8 mouse cellular contexts compared by ENCODE assay signal in genomic region chr5:111577441-111577840, GRCm38 (mm10).
DNase-seq lines count a peak whose midpoint lies in the region; ATAC-seq and TF ChIP-seq lines count a peak whose summit lies in the region.

No protein-coding gene starts in this region.

- peaks cover 25% of the 10 kb centered on the region for H3K27me3 ChIP-seq in midbrain, embryonic 10.5 days (ENCODE audit: low read depth, poor library complexity, severe bottlenecking)
- H3K27me3 ChIP-seq in midbrain, postnatal 0 days (ENCODE audit: insufficient read depth, low read length): no peaks in the 10 kb centered on the region
- H3K27me3 ChIP-seq in heart, embryonic 14.5 days (ENCODE audit: control insufficient read depth, insufficient read depth, low read length): peaks cover 40% of the 10 kb centered on the region
- no peaks in the 10 kb centered on the region for H3K27me3 ChIP-seq in limb, embryonic 11.5 days (ENCODE audit: control insufficient read depth, insufficient read depth, low read length)
- no peaks in the 10 kb centered on the region for H3K27me3 ChIP-seq in stomach, embryonic 16.5 days (ENCODE audit: control insufficient read depth, insufficient read depth, low read length)

- peaks cover 96% of the 10 kb centered on the region for H3K4me1 ChIP-seq in midbrain, embryonic 10.5 days
- peaks cover 21% of the 10 kb centered on the region for H3K4me1 ChIP-seq in midbrain, postnatal 0 days (ENCODE audit: insufficient read depth, low read length)
- H3K4me1 ChIP-seq in heart, embryonic 14.5 days (ENCODE audit: control insufficient read depth in 2 of 2, insufficient read depth in 2 of 2, low read length in 2 of 2): peaks cover 34 to 53% of the 10 kb centered on the region in 2 experiments
- H3K4me1 ChIP-seq in limb, embryonic 11.5 days (ENCODE audit: control insufficient read depth, insufficient read depth, low read length): peaks cover 47% of the 10 kb centered on the region
- peaks cover 66% of the 10 kb centered on the region for H3K4me1 ChIP-seq in stomach, embryonic 16.5 days (ENCODE audit: control insufficient read depth, insufficient read depth, low read length)

- H3K9ac ChIP-seq in midbrain, postnatal 0 days (replicated peaks; ENCODE audit: low read length, poor library complexity, severe bottlenecking): no peak overlapping the region
- H3K9ac ChIP-seq in heart, embryonic 14.5 days (ENCODE audit: low read length): no peak overlapping the region
- H3K9ac ChIP-seq in limb, embryonic 11.5 days (ENCODE audit: low read length): no peak overlapping the region
- H3K9ac ChIP-seq in stomach, embryonic 16.5 days (ENCODE audit: low read length): peak overlapping the region; percentile 34; the same call in 1 of the 2 replicates

- H3K4me3 ChIP-seq in midbrain, embryonic 10.5 days: no peak overlapping the region
- no peak overlapping the region for H3K4me3 ChIP-seq in midbrain, postnatal 0 days (ENCODE audit: low read depth, low read length)
- no peak overlapping the region for H3K4me3 ChIP-seq in heart, embryonic 14.5 days (ENCODE audit: control insufficient read depth in 1 of 2, insufficient read depth in 1 of 2, low read depth in 1 of 2, low read length in 2 of 2)
- no peak overlapping the region for H3K4me3 ChIP-seq in limb, embryonic 11.5 days (ENCODE audit: low read depth, low read length)
- no peak overlapping the region for H3K4me3 ChIP-seq in stomach, embryonic 16.5 days (replicated peaks; ENCODE audit: low read length)

- peak overlapping the region; percentile 92 for H3K27ac ChIP-seq in midbrain, embryonic 10.5 days (replicated peaks)
- H3K27ac ChIP-seq in midbrain, postnatal 0 days (ENCODE audit: low read depth, low read length): no peak overlapping the region
- H3K27ac ChIP-seq in heart, embryonic 14.5 days (replicated peaks in 1 of 2; ENCODE audit: control insufficient read depth in 1 of 2, insufficient read depth in 1 of 2, low read depth in 2 of 2, low read length in 2 of 2): peak overlapping the region; percentile 24 to 48; a peak in 3 of 4 replicates
- H3K27ac ChIP-seq in limb, embryonic 11.5 days (replicated peaks; ENCODE audit: low read depth, low read length): peak overlapping the region; percentile 8
- H3K27ac ChIP-seq in stomach, embryonic 16.5 days (ENCODE audit: low read length): peak overlapping the region; percentile 87

- H3K4me2 ChIP-seq in midbrain, postnatal 0 days (ENCODE audit: low read depth, low read length, poor library complexity, severe bottlenecking): no peak overlapping the region
- no peak overlapping the region for H3K4me2 ChIP-seq in heart, embryonic 14.5 days (ENCODE audit: low read length)
- H3K4me2 ChIP-seq in limb, embryonic 11.5 days (ENCODE audit: low read depth, severe bottlenecking): no peak overlapping the region
- no peak overlapping the region for H3K4me2 ChIP-seq in stomach, embryonic 16.5 days (ENCODE audit: low read depth, low read length)

- ATAC-seq in midbrain, postnatal 0 days (ENCODE audit: low FRiP score): no peak
- no peak; the same call in 1 of the 2 replicates for ATAC-seq in heart, embryonic 14.5 days (ENCODE audit: insufficient number of reproducible peaks, insufficient read depth, low FRiP score, low read depth)
- no peak for ATAC-seq in limb, embryonic 11.5 days (ENCODE audit: insufficient number of reproducible peaks, low FRiP score, low TSS enrichment, low read depth)
- peak; percentile 54; the same call in 1 of the 2 replicates for ATAC-seq in stomach, embryonic 16.5 days (ENCODE audit: insufficient read depth, low FRiP score)
- no peak for ATAC-seq in granulocyte monocyte progenitor cell, adult 5-6 weeks (replicated peaks; ENCODE audit: poor library complexity, severe bottlenecking)

- TF ChIP-seq CTCF in midbrain, postnatal 0 days (IDR thresholded peaks at IDR 0.05): no peak

- WGBS in midbrain, embryonic 10.5 days: 59% methylated on average over 5 of the region's 5 CpGs
- 26% methylated on average over 5 of the region's 5 CpGs for WGBS in midbrain, postnatal 0 days
- WGBS in heart, embryonic 14.5 days: 14% methylated on average over 5 of the region's 5 CpGs
- WGBS in limb, embryonic 11.5 days: 59% methylated on average over 5 of the region's 5 CpGs
- WGBS in stomach, embryonic 16.5 days: 24% methylated on average over 5 of the region's 5 CpGs

- no peaks in the 10 kb centered on the region for H3K9me3 ChIP-seq in midbrain, embryonic 10.5 days (replicated peaks)
- H3K9me3 ChIP-seq in midbrain, postnatal 0 days (ENCODE audit: low read length): no peaks in the 10 kb centered on the region
- no peaks in the 10 kb centered on the region for H3K9me3 ChIP-seq in heart, embryonic 14.5 days (ENCODE audit: control insufficient read depth, low read length)
- no peaks in the 10 kb centered on the region for H3K9me3 ChIP-seq in limb, embryonic 11.5 days (ENCODE audit: control insufficient read depth, low read length)
- no peaks in the 10 kb centered on the region for H3K9me3 ChIP-seq in stomach, embryonic 16.5 days (replicated peaks; ENCODE audit: control insufficient read depth, low read length)

- H3K36me3 ChIP-seq in midbrain, embryonic 10.5 days: no peaks in the 10 kb centered on the region
- no peaks in the 10 kb centered on the region for H3K36me3 ChIP-seq in midbrain, postnatal 0 days (ENCODE audit: insufficient read depth, low read length)
- no peaks in the 10 kb centered on the region for H3K36me3 ChIP-seq in heart, embryonic 14.5 days (ENCODE audit: control insufficient read depth, insufficient read depth, low read length)
- no peaks in the 10 kb centered on the region for H3K36me3 ChIP-seq in limb, embryonic 11.5 days (ENCODE audit: control insufficient read depth, insufficient read depth, low read length)
- H3K36me3 ChIP-seq in stomach, embryonic 16.5 days (ENCODE audit: control insufficient read depth, insufficient read depth, low read length): no peaks in the 10 kb centered on the region

- no peak for DNase-seq in midbrain, embryonic 10.5 days (ENCODE audit: low spot score)
- no peak for DNase-seq in midbrain, postnatal 0 days (ENCODE audit: low spot score)
- DNase-seq in limb, embryonic 11.5 days (ENCODE audit: low spot score): no peak
- DNase-seq in cerebellum, adult 9-11 months: no peak
- DNase-seq in c-Kit-positive CD71-positive TER-119-positive erythroid progenitor cells, embryonic 14.5 days (ENCODE audit: low spot score): no peak
